Mouse (Mus musculus) cerebral cortex, adult 2 months (tissue): Measurements from ENCODE around the gene Dkkl1.

Experiments
- WGBS: fragments of 180-500 bp; shearing (Covaris S2); methylation state at CpG from one replicate; pipeline ENCODE4 v1.1.7; 2018; 5-methylcytosine and 5-hydroxymethylcytosine counted together

Gene Dkkl1

GRCm38 (mm10) chr7:45211851-45212251 is at the start of gene Dkkl1:
Gene Dkkl1 (minus strand): TSS chr7:45212147.
- 10% methylated on average over 17 of the region's 17 CpGs for WGBS

GRCm38 (mm10) chr7:45259281-45259680 is 47.3 kb upstream of the Dkkl1 start:
- 88% methylated on average over 8 of the region's 8 CpGs for WGBS

DNA sequence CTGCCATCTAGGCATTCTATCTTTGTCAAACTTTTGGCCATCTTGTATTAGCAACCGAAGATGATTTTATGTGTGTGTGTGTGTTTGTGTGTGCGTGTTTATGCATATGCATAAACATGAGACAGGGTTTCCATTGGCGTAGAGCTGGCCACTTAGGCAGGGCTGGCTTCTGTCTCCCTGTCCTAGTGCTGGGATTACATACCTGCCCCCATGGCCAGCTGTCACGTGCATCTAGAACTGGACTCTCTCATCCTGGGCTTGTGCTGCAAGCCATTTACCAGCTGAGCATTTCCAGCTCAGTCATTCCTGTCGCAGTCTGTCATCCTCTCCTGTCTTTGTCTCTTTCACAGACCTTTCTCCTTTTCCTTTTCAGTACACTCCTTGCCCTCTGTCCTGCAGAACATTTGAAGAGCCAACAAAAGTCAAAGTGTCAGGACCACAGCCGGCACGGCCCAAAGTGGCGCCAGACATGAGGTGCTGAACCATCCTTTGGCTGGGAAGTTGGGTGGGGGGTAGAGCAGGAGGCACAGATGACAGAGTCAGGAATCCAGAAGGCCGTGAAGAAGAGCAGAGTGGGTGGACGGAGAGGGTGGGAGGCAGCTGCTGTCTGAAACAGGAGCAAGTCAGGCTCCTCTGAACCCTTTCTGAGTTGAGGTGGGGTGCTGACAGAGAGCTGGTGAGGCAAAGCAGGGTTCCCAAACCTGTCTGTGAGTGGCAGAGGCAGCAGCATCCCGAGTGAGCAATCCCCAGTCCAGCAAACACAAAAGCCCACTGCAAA is 45.3 kb upstream of the Dkkl1 start:
- 47% methylated on average over 11 of the region's 11 CpGs for WGBS

- WGBS: 72% methylated on average over 7 of the region's 7 CpGs
Measured at GRCm38 (mm10) chr7:45255822-45256221, 43.9 kb upstream of the Dkkl1 start.

DNA sequence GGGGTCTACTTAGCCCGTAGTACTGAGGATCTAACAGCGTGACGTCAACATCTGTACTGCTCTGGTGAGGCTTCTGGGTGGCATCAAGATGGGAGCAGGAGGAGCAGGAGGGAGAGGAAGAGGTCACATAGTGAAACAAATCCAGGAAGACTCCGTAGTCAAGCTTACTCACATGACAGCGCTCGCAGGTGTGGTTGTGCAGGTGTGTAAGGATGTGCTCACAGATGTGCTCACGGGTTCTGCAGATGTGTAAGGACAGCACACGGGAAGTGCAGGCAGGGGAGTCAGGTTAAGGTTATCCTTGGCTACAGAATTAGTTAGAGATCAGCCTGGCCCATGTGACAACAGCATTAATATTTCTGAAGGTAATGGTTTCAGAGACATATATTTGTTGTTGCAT is 41.9 kb upstream of the Dkkl1 start:
- WGBS: 85% methylated on average over 8 of the region's 8 CpGs

GRCm38 (mm10) chr7:45247666-45248065 is 35.7 kb upstream of the Dkkl1 start:
- WGBS: 40% methylated on average over 3 of the region's 3 CpGs

DNA sequence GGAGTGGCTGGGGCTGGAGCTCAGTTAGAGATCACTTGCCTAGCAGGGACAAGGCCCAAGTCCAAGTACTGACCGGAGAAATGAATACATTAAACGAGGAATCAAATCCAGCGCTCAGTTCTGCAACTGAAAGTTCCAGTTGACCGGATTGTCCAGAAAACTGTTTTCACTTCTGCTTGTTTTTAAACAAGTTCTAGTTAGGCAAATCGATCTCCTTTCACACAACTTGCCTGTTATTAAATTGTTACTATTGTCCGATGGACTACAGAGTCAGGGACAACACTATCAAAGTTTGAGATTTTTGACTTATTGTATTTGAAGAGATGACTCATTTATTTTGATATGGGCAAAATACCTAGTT is 29.4 kb upstream of the Dkkl1 start:
- WGBS: 88% methylated on average over 6 of the region's 6 CpGs

GRCm38 (mm10) chr7:45240633-45241388 is 28.9 kb upstream of the Dkkl1 start, which contains the start of gene Slc6a16:
Gene Slc6a16 (plus strand): TSS chr7:45241085.
- 20% methylated on average over 53 of the region's 53 CpGs for WGBS

GRCm38 (mm10) chr7:45240109-45240508 is 28.2 kb upstream of the Dkkl1 start:
- 85% methylated on average over 7 of the region's 7 CpGs for WGBS

- 64% methylated on average over 20 of the region's 20 CpGs for WGBS
Measured at GRCm38 (mm10) chr7:45238723-45239496, 27.0 kb upstream of the Dkkl1 start, which contains the start of gene Cd37. Gene Cd37 (minus strand): TSS chr7:45239115.

DNA sequence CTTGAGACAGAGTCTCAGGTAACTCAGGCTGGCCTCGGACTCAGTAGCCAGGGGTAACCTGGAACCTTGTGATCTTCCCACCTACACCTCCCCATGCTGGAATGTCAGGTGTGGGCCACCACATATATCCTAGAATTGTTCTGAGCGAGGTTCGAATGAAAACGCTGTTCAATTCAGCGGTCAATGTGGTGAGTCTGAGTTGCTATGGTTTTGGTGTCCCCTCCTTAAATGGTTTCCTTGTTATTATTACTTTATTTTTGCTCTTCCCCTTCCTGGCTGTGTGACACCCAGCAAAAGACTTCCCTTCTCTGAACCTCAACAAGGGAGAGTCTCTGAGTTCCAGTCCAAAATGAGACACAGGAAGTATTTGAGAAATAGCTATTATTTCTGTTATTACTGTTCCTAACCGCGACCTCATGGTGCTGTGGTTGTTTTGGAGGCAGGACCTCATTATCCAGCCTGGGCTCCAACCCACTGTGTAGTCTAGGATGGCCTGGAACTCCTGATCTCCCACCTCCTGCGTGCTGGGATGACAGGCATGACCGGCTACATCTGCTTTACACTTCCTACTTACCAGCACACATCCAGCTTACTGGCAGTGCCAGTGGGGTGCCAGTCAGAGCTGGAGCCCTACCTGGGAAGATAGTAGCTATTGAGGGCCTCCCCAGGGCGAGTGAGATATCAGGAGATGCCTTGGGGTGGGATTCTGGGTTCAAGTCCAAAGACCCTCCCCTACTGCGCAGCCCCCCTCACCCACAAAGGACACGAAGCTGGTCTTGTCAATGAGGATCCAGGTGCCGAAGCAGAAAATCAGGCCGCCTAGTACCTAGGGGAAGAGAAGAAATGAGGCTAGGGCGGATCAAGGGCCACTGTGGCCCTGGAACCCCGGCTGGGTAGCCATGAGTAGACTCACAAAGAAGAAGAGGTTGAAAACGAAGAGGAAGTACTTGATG is 26.1 kb upstream of the Dkkl1 start:
- 79% methylated on average over 17 of the region's 17 CpGs for WGBS

- 67% methylated on average over 17 of the region's 17 CpGs for WGBS
Measured at GRCm38 (mm10) chr7:45235656-45236180, 23.8 kb upstream of the Dkkl1 start.

DNA sequence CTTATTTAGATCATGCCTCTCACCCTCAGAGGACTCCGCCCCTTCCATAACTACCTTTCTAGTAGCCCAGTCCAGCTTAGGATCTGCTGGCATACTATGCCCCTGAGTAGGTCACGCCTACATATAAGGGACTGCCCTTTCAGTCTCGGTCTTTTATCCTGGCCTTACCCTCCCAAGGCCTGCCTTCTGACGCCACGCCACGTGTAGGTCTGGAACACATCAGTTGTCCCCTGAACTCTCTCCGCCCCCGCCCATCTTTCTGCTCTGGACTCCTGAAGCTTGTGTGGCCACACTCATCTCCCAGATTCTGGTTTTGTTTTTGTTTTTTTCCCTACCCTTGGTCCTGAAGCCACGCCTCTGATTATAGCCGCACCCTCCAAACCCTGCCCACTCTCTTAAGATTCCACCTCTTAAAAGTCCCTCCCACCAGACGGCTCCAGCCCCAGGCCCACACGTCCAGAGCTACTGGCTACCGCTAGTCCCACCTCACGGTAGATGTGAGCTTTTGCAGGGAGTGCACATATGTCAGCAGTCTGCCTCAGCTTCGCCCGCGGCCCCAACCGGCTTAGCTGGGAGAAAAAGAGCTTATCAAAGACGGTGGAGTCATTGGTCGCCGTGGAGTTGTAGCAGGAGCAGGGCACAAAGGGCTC is 23.1 kb upstream of the Dkkl1 start:
- 27% methylated on average over 21 of the region's 21 CpGs for WGBS

DNA sequence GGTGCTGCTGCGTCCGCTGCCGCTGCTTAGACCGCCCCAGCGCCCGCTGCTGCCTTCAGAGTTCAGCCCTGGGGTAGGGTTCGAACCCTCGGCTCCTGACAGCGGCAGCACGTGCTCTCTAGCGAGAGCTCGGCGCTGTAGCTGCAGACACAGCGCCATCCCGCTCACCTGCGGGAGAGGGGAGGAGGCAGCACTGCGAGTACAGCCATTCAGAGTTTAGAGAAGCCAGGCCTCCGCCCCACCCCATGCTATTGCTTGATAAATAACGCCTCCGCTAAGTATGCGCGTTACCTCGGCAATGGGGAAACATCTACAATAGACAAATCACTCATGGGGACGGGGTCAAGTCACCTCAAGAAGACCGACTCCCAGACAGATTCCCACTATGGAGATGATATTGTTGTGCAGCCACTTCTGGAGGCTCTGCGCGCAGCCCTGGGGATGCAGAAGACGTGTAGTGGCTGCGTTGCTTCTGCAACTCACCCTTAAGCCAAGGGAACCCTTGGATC is 22.4 kb upstream of the Dkkl1 start:
- 32% methylated on average over 29 of the region's 29 CpGs for WGBS

DNA sequence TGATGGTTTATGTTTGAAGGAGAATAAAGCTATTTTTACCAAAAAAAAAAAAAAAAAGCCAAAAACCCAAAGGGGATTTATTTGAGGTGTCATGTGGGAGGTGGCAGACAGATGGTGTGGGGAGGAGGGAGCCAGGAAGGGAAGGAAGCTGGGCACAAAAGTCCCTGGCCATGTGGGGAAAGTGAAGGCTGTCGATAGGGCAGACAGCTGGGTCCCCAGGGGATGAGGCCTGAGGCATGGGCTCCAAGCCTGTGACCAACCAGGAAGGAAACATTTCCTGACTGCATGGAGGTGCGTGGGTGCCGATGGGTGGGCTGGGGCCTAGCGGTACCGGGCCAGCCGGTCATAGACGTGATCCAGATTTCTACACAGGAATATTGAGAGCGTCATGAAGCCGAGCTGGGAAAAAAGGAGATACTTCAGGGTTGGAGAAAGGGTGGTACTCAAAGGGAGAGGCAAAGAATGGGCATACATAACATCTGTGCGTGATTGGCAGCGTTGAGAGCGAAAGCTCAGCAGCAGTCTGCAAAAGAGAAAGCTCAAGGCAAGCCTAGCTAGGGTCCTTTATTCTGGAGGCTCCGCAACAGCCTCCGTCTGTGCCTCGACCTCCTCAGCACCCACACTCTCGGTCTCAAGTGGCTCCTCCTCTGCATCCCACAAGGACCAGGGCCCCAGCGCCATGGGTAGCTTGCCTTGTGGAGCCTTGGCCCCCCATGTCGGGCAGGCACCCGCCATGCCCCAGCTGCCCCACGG is 21.8 kb upstream of the Dkkl1 start:
- WGBS: 32% methylated on average over 20 of the region's 20 CpGs

- WGBS: 41% methylated on average over 13 of the region's 13 CpGs
Measured at GRCm38 (mm10) chr7:45232716-45233465, 20.9 kb upstream of the Dkkl1 start.

GRCm38 (mm10) chr7:45231941-45232340 is 20.0 kb upstream of the Dkkl1 start:
- 91% methylated on average over 11 of the region's 11 CpGs for WGBS

DNA sequence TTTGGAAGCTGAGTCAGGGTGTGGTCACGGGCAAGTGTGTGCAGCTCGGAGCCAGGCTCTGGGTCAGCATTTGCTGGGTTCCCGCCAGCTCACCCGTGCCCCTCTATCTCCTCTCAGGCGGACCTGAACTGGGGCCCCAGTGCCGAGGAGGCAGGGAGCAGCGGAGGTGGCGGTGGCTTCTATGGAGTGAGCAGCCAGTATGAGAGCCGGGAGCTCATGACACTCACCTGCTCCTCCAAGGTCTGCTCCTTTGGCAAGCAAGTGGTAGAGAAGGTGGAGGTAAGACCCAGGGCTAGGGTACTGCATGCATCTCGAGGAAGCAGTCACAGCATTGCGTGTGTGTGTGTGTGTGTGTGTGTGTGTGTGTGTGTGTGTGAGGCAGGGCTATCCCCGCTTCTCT is 19.2 kb upstream of the Dkkl1 start:
- 87% methylated on average over 12 of the region's 12 CpGs for WGBS
